Mouse (Mus musculus) small intestine, adult 2 months (tissue): ENCODE measurements around the gene Enpp7. TPM values are rescaled to one million over a fixed set of nuclear protein-coding genes. Genes with fewer than 3 reads are reported as not detected.

Experiments used
- H3K27ac ChIP-seq: fragments of 200-500 bp; 2 replicates; pipeline ENCODE4 v1.5.1; 2012; ENCODE audit warnings: low read depth, low read length, control low read depth, inconsistent platforms; ENCODE audit not compliant: insufficient read depth
- H3K27me3 ChIP-seq: fragments of 200-500 bp; 2 replicates; pipeline ENCODE4 v1.6.1; 2012; ENCODE audit warnings: mild to moderate bottlenecking, moderate library complexity, low read length, inconsistent platforms; ENCODE audit not compliant: control insufficient read depth, insufficient read depth
- H3K36me3 ChIP-seq: fragments of 200-500 bp; 2 replicates; pipeline ENCODE4 v1.6.1; 2012; ENCODE audit warnings: mild to moderate bottlenecking, low read length, control low read depth, inconsistent platforms; ENCODE audit not compliant: control insufficient read depth, insufficient read depth
- H3K4me1 ChIP-seq: fragments of 200-500 bp; 2 replicates; pipeline ENCODE4 v1.6.1; 2012; ENCODE audit warnings: low read length, inconsistent platforms, mixed read lengths; ENCODE audit not compliant: control insufficient read depth, insufficient read depth, insufficient read length
- H3K4me3 ChIP-seq: fragments of 200-500 bp; 2 replicates; pipeline ENCODE4 v1.5.1; 2012; ENCODE audit warnings: low read depth, mild to moderate bottlenecking, control low read depth, inconsistent platforms, low read length, moderate library complexity
- CTCF ChIP-seq: fragments of 200-500 bp; IDR thresholded peaks from 2 replicates; pipeline ENCODE4 v1.5.1; 2012; ENCODE audit warnings: low read depth, mild to moderate bottlenecking, control low read depth, inconsistent platforms, low read length, moderate library complexity, mixed read lengths; ENCODE audit not compliant: insufficient replicate concordance, insufficient read length; ENCODE audit errors: extremely low read depth
- POLR2A ChIP-seq: fragments of 200-500 bp; IDR thresholded peaks from 2 replicates; pipeline ENCODE4 v1.6.1; 2012; ENCODE audit warnings: low read depth, mild to moderate bottlenecking, control low read depth, inconsistent platforms, low read length, moderate library complexity
- WGBS: fragments of 180-500 bp; shearing (Covaris S2); methylation state at CpG from one replicate; pipeline ENCODE4 v1.1.7; 2018; 5-methylcytosine and 5-hydroxymethylcytosine counted together
- polyA plus RNA-seq: library from polyadenylated mRNA; depleted of rRNA; stranded (reverse); fragments of >200 nt; gene quantifications from 2 replicates; pipeline ENCODE4 v1.2.3, GENCODE M21; 2012

Gene Enpp7
- polyA plus RNA-seq, 1 experiment = 2,214 TPM

DNA sequence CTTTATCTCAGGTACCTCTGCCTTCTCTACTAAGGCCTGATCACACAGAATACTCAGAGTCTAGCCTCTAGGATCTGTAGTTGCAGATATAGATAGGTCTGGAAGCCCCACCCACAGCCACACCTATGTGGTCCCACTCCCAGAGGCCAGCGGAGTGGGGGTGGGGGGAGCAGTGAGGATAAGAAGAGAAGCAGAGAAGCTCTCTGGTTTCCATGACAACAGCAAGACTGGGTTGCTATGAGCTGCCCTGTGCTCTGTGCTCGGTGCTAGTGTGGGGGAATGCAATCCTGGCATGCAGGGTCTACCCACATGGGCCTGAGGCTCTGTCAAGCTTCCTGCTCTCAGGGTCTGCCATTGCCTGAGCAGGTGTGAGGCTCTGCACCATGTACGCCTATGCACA, 27.3 kb upstream of the Enpp7 start:
- no peak for TF ChIP-seq POLR2A
- TF ChIP-seq CTCF = no peak
- H3K4me1 ChIP-seq = no peaks in the 10 kb centered on the region
- H3K27me3 ChIP-seq = no peaks in the 10 kb centered on the region
- no peaks in the 10 kb centered on the region for H3K36me3 ChIP-seq
- no peak overlapping the region for H3K4me3 ChIP-seq
- WGBS = 40% methylated on average over 3 of the region's 3 CpGs
- H3K27ac ChIP-seq = no peak overlapping the region

DNA sequence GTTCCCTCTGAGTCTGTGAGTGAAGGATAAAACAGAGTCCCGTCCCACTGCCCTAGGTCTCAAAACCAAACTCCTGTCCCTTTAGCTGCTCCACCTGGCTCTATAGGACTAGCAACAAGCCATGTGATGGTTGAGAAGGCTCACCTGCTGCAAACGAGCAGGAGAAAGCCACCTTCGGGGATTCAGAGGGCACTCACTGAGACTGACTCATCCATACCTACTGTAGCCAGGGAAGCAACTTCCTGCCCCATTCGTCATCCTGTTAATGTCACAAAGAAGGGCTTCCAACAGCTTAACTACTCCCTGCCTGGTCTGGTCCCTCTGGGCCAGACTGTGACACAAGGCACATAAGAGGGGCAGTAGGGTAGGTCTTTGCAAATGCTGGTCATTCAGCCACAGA, 25.5 kb upstream of the Enpp7 start:
- TF ChIP-seq POLR2A (no peak), CTCF (no peak)
- Histone ChIP-seq H3K27ac (no peak overlapping the region), H3K4me3 (no peak overlapping the region), H3K4me1 (no peaks in the 10 kb centered on the region), H3K27me3 (no peaks in the 10 kb centered on the region), H3K36me3 (no peaks in the 10 kb centered on the region)
- WGBS = 35% methylated on average over 4 of the region's 4 CpGs

DNA sequence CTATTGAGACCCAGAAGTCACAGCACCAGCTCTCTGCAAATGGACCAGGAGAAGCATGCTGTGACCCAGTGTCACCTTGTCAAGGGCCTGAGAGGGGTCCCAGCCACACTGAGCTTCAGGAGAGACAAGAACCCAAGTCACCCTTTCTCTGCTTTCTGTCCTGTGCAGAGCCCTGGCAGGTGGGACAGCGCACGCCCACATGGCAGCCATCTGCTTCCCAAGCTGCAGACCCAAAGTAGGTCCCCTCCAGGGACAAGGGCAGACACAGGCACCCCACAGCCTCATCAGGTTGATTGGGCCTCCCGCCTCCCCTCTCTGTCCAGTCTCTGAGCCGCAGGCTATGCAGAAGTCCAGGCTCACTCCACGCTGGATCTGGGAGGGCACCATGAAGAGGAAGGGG, 24.1 kb upstream of the Enpp7 start:
- H3K36me3 ChIP-seq = no peaks in the 10 kb centered on the region
- H3K4me1 ChIP-seq = no peaks in the 10 kb centered on the region
- WGBS = 90% methylated on average over 5 of the region's 5 CpGs
- no peak overlapping the region for H3K27ac ChIP-seq
- H3K27me3 ChIP-seq = no peaks in the 10 kb centered on the region
- H3K4me3 ChIP-seq = no peak overlapping the region
- TF ChIP-seq CTCF (no peak), POLR2A (no peak)

DNA sequence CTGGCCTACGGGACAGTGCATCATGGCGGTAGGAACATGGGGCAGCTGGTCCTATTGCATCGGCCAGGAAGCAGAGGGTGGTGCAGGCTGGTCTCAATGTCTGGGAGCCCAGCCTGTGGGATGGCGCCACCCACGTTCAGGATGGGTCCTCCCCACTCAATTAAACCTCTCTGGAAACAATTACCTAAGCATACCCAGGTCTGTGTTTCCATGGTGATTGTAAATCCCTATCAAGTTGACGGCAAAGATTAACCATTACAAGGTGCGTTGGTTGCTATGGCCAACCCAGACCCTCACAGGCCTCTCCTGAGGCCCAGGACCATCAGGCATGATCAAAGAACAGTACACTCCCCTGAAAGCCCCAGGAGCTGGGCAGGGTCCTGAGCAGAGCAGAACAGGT, 22.9 kb upstream of the Enpp7 start:
- WGBS = 27% methylated on average over 7 of the region's 7 CpGs
- no peak for TF ChIP-seq CTCF
- no peaks in the 10 kb centered on the region for H3K4me1 ChIP-seq

DNA sequence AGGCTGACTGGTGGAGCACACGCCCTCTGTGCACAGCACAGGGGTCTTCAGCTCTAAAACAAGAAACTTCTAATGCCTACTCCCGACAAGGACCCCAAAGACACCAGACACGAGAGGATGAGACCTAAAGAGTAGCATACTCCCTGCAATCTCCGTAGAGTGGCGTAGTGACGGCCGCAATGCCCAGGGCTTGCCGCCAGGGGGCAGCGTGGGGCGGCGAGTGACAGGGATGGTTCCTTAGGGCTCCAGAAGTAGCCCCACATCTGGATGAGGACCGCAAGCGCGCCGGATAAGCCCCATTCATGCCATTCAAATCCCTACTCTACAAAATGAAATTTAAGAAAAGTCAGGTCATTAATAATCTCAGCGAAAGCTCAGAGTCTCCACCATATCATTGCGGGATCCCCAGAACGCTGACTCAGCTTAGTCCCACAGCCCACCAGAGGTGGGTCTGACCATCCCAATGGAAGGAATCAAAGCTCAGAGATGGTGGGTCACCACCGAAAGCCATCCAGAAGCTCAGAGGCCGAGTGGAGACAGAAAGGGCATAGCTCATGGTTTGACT, 16.4 kb upstream of the Enpp7 start:
- Histone ChIP-seq H3K36me3 (no peaks in the 10 kb centered on the region), H3K27me3 (no peaks in the 10 kb centered on the region), H3K4me1 (peaks cover 12% of the 10 kb centered on the region; the same call in 1 of the 2 replicates), H3K4me3 (no peak overlapping the region), H3K27ac (no peak overlapping the region)
- TF ChIP-seq POLR2A = no peak
- TF ChIP-seq CTCF = peak; percentile 82
- 33% methylated on average over 20 of the region's 20 CpGs for whole genome bisulfite sequencing

More for the DNA sequence above, 22.9 kb upstream of the Enpp7 start:
- Histone ChIP-seq H3K27ac (no peak overlapping the region), H3K27me3 (no peaks in the 10 kb centered on the region), H3K4me3 (no peak overlapping the region), H3K36me3 (no peaks in the 10 kb centered on the region)

DNA sequence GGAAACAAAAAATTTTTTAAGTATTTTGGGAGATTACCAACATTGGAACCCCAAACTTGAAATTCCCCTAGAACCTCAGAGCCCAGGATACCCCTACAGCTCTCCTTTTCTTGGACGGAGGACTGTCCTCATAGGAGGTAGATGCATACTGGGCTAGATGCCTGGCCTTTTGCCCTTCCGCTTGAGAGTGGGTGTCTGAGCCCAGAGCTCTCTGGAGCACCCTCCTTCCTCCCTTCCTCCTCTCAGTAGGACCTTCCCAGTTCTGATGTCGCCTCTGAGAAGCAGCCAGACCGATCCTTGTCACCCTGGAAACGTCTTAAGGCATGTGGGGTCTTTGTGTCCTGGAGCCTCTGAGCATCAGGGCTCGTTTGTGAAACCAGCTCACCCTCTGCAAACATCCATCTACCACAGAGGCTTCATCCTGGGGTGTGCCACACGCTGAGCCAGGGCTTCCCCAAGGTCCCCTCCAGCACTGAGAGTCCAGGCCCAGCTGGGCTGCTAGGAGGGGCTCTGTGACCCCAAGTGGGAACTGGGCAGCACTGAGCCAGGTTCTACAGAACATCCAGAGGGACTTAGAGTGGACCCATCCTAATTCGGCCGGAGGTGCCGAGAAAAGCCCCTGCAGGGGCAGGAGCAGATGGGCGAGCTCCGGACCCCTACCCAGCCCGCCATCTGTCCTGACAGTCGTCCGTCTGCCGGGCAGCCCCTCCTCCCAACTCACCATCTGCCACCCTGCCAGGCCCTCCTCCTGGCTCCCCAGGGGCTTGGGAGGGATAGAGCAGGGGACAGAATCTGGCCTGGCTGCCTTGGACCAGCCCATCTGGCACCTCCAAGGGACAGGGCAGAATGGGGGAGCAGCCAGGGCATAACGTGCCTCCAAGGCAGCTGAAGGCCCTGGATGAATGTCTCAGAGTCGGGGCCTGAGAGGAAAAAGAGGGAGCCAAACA, 15.3 kb upstream of the Enpp7 start:
- no peaks in the 10 kb centered on the region for H3K36me3 ChIP-seq
- WGBS = 68% methylated on average over 18 of the region's 18 CpGs
- TF ChIP-seq POLR2A (no peak), CTCF (no peak)

DNA sequence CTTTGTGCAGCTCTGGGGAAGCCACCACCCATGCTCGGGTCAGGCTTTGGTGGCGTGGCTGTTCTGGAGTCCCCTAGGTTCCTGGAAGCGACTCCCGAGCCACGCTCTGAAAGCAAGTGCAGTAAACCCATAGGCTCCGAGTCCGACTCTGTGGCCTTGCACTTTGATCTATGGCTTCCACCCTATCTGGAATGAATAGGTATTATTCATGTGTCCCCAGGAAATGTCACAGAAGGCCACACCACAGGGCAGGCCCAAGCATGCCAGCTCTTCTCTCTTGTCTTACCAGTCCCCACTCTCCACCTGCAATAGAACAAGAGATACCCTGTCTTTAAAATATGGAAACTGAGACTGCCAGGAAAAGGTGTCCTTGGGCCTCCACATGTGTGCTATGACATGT, 13.6 kb upstream of the Enpp7 start:
- Histone ChIP-seq H3K36me3 (no peaks in the 10 kb centered on the region), H3K27ac (peak overlapping the region; percentile 80), H3K27me3 (no peaks in the 10 kb centered on the region), H3K4me3 (no peak overlapping the region), H3K4me1 (peaks cover 21% of the 10 kb centered on the region; the same call in 1 of the 2 replicates)
- TF ChIP-seq CTCF (no peak), POLR2A (peak; percentile 57; the same call in 1 of the 2 replicates)
- 26% methylated on average over 7 of the region's 7 CpGs for WGBS

More for the DNA sequence above, 15.3 kb upstream of the Enpp7 start:
- H3K27me3 ChIP-seq = no peaks in the 10 kb centered on the region
- no peak overlapping the region for H3K4me3 ChIP-seq
- H3K27ac ChIP-seq = no peak overlapping the region
- peaks cover 12% of the 10 kb centered on the region; the same call in 1 of the 2 replicates for H3K4me1 ChIP-seq
